Mouse (Mus musculus) stomach, embryonic 15.5 days (tissue): ENCODE measurements around the gene Arf1. TPM values are rescaled to one million over a fixed set of nuclear protein-coding genes. Genes with fewer than 3 reads are reported as not detected.
A peak's percentile ranks its signal among the peaks of the same experiment; 100 is the strongest.

Experiments
- ATAC-seq: fragments of 200-750 bp; cut with Nextera tagmentation; 2 replicates; pipeline ENCODE4 v1.8.0; 2017; ENCODE audit warnings: low read depth, moderate number of reproducible peaks, moderate TSS enrichment; ENCODE audit not compliant: insufficient read depth, low FRiP score
- H3K27ac ChIP-seq: fragments of 300-500 bp; sonication (generic); 2 replicates; pipeline ENCODE4 v1.5.1; 2015; ENCODE audit warnings: mild to moderate bottlenecking, inconsistent platforms
- H3K27me3 ChIP-seq: fragments of 300-500 bp; sonication (generic); replicated peaks from 2 replicates; pipeline ENCODE4 v1.6.1; 2015; ENCODE audit warnings: inconsistent platforms
- H3K36me3 ChIP-seq: fragments of 300-500 bp; sonication (generic); 2 replicates; pipeline ENCODE4 v1.6.1; 2015; ENCODE audit warnings: inconsistent platforms
- H3K4me1 ChIP-seq: fragments of 300-500 bp; sonication (generic); 2 replicates; pipeline ENCODE4 v1.6.1; 2015; ENCODE audit warnings: inconsistent platforms
- H3K4me2 ChIP-seq: fragments of 300-500 bp; sonication (generic); 2 replicates; pipeline ENCODE4 v1.6.1; 2015; ENCODE audit warnings: mild to moderate bottlenecking, inconsistent platforms
- H3K4me3 ChIP-seq: fragments of 300-500 bp; sonication (generic); replicated peaks from 2 replicates; pipeline ENCODE4 v1.5.1; 2015; ENCODE audit warnings: inconsistent platforms
- H3K9ac ChIP-seq: fragments of 300-500 bp; sonication (generic); 2 replicates; pipeline ENCODE4 v1.6.1; 2015; ENCODE audit warnings: inconsistent platforms
- H3K9me3 ChIP-seq: fragments of 300-500 bp; sonication (generic); 2 replicates; pipeline ENCODE4 v1.6.1; 2016; ENCODE audit warnings: inconsistent platforms
- WGBS: fragments of 180-500 bp; shearing (Covaris S2); methylation state at CpG from one replicate; pipeline ENCODE4 v1.1.7; 2015; 5-methylcytosine and 5-hydroxymethylcytosine counted together
- polyA plus RNA-seq: library from polyadenylated mRNA; unstranded; fragments of >200 nt; fragmentation: Nextera tagmentation; extraction: Ambion mirVana; gene quantifications from 2 replicates; pipeline ENCODE4 v1.2.1, GENCODE M21; 2015

The Arf1 gene
- 666 and 701 TPM in 2 replicates for polyA plus RNA-seq

DNA sequence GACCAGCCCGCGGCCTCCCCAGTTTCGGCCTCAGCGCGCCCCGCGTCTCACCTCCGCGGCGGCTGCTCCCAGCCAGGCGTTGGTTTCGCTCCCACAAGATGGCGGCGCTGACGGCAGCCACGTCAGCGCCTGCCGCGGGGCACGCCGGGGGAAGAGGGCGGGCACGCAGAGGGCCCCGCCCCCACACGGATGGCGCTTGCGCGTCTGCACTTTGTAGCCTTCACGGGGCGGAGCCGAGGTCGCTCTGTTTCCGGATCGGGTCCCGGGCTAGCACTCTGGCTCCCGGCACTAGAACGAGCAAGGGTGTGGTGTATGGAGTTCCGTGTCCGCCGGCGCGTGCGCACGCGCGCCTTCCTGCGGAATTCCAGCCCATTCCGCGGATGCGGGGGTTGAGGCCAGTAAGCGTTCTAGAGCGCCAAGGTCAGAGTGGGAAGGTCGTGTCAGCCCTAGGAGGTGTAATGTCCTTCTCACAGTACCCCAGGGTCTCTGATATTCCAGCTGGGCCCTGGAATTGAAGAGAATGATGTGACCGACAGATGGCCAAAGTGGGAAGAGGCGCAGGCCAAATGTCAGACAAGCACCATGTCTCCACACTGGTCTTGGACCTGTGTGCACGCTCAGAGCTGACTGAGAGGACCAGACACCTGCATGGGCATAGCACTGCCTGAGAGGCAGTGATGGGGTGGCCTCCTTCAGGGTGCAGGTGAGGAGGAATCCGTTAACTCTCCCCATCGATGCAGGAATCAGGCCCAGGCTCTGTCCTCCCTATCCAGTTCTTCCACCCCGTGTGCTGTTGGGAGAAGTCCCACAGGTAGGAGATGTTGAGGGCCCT is at the start of gene Arf1:
Arf1 (minus strand) TSS at position 149 of the 832 bp plus-strand sequence.
- WGBS: 4% methylated on average over 59 of the region's 59 CpGs
- Histone ChIP-seq H3K27ac (peak within 1 kb of the TSS; percentile 94), H3K27me3 (no peaks in the 10 kb centered on the region), H3K9ac (peak within 1 kb of the TSS; percentile 99), H3K4me3 (peak within 1 kb of the TSS; percentile 98), H3K36me3 (no peaks in the 10 kb centered on the region), H3K9me3 (no peaks in the 10 kb centered on the region), H3K4me1 (peaks cover 32% of the 10 kb centered on the region), H3K4me2 (peak within 1 kb of the TSS; percentile 71)
- peak; percentile 95 for ATAC-seq

DNA sequence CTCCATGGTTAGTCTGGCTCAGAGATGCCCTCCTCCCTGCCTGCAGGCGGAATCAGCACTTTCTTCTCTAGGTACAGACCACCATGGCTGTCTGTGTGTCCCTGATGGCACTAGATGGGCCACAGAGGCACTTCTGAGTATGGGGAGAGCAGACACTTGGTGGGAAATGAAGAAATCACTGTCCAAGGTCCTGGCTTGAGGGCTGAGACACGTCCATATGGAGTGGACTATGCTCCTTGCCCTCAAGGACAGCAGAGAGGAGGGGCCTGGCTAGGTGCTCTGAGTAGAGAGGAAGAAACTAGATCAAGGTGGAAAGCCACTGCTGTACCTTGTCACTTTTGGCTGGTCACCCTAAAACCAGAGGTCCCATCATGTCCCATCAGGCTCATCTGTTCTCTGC is 48.8 kb upstream of the Arf1 start:
- H3K4me3 ChIP-seq: no peak overlapping the region
- no peaks in the 10 kb centered on the region for H3K4me1 ChIP-seq
- ATAC-seq: no peak
- H3K9ac ChIP-seq: no peak overlapping the region
- no peak overlapping the region for H3K4me2 ChIP-seq
- WGBS: 35% methylated on average over 2 of the region's 2 CpGs
- no peak overlapping the region for H3K27ac ChIP-seq
- no peaks in the 10 kb centered on the region for H3K36me3 ChIP-seq
- H3K9me3 ChIP-seq: no peaks in the 10 kb centered on the region
- 0 out of 2 replicates have a peak, but pooled peaks cover 9% of the 10 kb centered on the region for H3K27me3 ChIP-seq

DNA sequence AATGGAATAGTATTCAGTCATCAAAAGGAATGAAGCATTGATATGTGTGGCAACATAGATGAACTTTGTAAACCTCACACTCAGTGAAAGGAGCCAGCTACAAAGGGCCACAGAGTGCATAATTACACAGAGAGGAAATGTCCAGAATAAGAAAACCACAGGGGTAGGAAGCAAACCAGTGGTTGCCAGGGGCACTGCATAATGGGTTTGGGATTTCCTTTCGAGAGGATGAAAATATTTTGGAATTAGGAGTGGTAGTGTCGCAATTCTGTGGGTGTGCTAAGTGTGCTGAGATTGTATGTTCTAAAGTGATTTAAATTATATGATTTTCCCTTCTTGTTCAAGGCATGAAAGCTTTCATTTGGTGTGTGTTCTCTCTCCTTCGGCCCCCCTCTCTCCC is 46.1 kb upstream of the Arf1 start:
- Histone ChIP-seq H3K27ac (no peak overlapping the region), H3K27me3 (0 out of 2 replicates have a peak, but pooled peaks cover 6% of the 10 kb centered on the region), H3K9me3 (no peaks in the 10 kb centered on the region), H3K9ac (no peak overlapping the region), H3K4me2 (no peak overlapping the region), H3K4me1 (no peaks in the 10 kb centered on the region), H3K36me3 (no peaks in the 10 kb centered on the region), H3K4me3 (no peak overlapping the region)
- ATAC-seq: no peak
- 81% methylated on average over 3 of the region's 3 CpGs for WGBS

DNA sequence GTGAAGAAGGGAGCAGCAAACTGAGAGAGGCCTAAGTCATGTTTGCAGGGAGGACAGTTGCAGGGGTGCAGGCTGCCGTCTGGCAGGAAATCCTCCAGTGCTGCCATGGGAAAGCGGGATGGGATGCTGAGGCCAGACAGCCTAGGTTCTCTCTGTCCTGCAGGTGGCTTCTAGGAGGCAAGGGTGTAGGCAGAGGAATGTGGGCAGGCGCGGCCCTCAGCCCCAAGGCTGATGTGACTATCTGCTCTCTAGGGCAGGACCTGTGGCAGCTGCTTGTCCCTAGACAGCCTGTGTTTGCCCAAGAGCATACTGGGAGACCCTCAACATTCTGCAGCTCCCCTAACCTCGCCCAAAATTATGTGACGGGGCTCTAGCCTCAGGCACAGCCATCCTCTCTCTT is 38.7 kb upstream of the Arf1 start:
- no peak for ATAC-seq
- WGBS: 25% methylated on average over 6 of the region's 6 CpGs
- no peaks in the 10 kb centered on the region for H3K36me3 ChIP-seq
- H3K9me3 ChIP-seq: no peaks in the 10 kb centered on the region
- H3K4me2 ChIP-seq: no peak overlapping the region
- H3K4me1 ChIP-seq: 0 out of 2 replicates have a peak, but pooled peaks cover 7% of the 10 kb centered on the region
- peaks cover 35% of the 10 kb centered on the region for H3K27me3 ChIP-seq
- H3K4me3 ChIP-seq: no peak overlapping the region
- no peak overlapping the region for H3K27ac ChIP-seq
- H3K9ac ChIP-seq: no peak overlapping the region

DNA sequence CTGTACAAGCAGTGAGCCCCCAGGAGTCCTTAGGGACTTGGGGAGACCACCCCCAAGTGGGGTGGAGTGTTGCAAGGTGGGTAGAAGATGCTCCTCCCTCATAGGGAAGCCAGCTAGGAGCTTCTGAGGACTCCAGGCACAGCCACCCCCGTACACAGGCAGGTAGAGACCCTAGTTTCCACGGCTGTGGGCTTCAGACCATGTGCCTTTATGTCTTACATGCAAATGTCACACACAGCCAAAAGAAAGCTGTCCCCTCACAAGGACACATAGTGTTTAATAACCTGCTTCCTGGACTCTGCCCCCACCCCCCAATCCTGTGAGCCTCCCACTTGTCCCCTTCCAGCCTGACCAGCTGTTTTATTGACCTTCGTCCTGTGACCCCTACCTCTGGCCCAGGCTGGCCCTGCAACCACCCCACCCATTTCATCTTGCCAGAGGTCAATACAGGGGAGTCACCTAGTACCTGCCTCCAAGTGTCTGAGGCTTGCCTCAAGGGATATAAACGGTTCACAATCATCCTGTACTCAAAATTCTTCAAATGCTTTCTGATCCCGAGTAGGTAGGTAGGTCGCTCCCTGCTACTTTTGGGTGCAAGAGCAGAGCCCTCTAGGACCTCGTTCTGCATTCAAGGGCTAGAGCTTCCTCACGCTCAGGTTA is 37.2 kb upstream of the Arf1 start:
- ATAC-seq: no peak
- no peak overlapping the region for H3K9ac ChIP-seq
- H3K4me1 ChIP-seq: 0 out of 2 replicates have a peak, but pooled peaks cover 7% of the 10 kb centered on the region
- 61% methylated on average over 8 of the region's 8 CpGs for WGBS
- H3K4me3 ChIP-seq: no peak overlapping the region
- peaks cover 35% of the 10 kb centered on the region for H3K27me3 ChIP-seq
- H3K4me2 ChIP-seq: no peak overlapping the region
- H3K36me3 ChIP-seq: no peaks in the 10 kb centered on the region
- no peak overlapping the region for H3K27ac ChIP-seq
- H3K9me3 ChIP-seq: no peaks in the 10 kb centered on the region

DNA sequence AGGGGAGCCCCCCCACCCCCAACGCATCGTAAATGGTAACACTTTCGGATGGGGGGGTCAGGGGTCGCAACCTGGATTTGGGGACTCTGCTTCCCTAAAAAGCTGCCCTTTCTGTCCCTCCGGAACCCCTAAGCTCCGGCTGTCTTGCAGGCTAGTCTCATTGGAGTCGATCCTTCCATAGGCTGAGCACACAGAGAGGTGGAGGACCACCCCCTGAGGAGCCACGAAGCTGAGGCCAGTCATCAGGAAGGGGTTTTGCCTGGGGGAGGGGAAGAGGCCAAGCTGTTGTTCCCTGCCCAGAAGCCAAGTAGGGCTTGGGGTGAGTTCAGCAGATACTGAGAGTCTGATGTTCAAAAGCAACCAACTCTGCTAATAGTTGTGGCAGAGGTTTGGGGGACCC is 36.5 kb upstream of the Arf1 start:
- 0 out of 2 replicates have a peak, but pooled peaks cover 7% of the 10 kb centered on the region for H3K4me1 ChIP-seq
- H3K4me3 ChIP-seq: peak overlapping the region; percentile 53
- 9% methylated on average over 8 of the region's 8 CpGs for WGBS
- ATAC-seq: no peak
- H3K9me3 ChIP-seq: no peaks in the 10 kb centered on the region
- H3K27ac ChIP-seq: no peak overlapping the region
- peak overlapping the region; percentile 93 for H3K4me2 ChIP-seq
- H3K9ac ChIP-seq: peak overlapping the region; percentile 23; the same call in 1 of the 2 replicates
- peaks cover 35% of the 10 kb centered on the region for H3K27me3 ChIP-seq
- H3K36me3 ChIP-seq: no peaks in the 10 kb centered on the region

DNA sequence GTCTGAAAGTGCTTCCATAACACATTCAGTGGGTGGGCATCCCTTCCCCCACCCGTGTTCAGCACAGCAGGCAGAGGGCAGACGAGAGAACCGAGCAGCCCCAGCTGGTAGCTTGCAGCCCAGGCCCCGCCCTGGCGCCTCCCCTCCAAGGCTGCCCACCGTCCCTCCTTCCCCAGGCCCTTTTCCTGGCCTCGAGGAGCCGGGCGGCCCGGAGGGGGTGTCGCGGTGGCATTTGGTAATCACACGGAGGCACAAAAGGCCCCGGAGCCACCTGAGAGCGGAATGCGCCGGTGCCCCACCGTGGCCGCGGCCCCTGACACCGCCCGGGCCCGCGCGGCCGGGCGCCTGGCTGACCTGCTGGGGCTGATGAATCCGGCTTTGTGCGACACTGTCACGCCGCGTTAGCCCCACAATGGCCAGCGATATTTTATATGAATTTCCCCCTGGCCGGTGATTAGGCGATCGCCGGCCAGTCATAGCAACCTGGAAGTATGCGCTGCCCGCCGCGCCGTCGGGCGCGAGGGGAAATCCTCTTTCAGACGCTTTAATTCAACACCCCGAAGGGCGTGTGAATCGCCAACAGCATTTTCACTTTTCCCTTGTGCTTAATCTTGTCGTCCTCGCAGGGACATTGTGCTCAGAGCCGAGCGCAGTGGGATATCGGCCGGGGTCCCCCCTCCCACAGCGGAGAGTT is 35.9 kb upstream of the Arf1 start:
- 0 out of 2 replicates have a peak, but pooled peaks cover 7% of the 10 kb centered on the region for H3K4me1 ChIP-seq
- H3K4me2 ChIP-seq: peak overlapping the region; percentile 93
- no peaks in the 10 kb centered on the region for H3K36me3 ChIP-seq
- peak overlapping the region; percentile 53 for H3K4me3 ChIP-seq
- peak overlapping the region; percentile 23 for H3K9ac ChIP-seq
- H3K27me3 ChIP-seq: peaks cover 35% of the 10 kb centered on the region
- 1% methylated on average over 56 of the region's 56 CpGs for WGBS
- H3K27ac ChIP-seq: no peak overlapping the region
- ATAC-seq: no peak
- no peaks in the 10 kb centered on the region for H3K9me3 ChIP-seq

DNA sequence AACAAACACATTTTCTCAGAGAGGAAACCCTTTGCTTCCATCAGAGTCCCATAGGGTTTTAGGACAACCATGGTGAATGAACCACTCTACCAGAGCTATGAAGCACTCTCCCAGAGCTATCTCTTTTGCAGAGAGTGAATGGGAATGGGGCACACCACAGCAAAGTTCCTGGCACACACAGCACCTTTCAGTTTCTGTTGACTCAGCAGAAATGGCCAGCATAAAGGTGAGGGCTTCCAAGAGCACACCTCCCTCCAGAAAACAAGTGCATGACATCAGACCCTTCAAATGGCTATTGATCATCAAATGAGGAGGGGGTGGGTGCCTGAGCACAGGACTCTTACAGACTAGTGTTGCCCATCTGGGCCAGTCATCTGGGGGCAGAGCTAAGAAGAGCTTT is 34.2 kb upstream of the Arf1 start:
- no peak overlapping the region for H3K27ac ChIP-seq
- H3K9me3 ChIP-seq: no peaks in the 10 kb centered on the region
- peaks cover 34% of the 10 kb centered on the region for H3K27me3 ChIP-seq
- H3K4me1 ChIP-seq: 0 out of 2 replicates have a peak, but pooled peaks cover 7% of the 10 kb centered on the region
- H3K4me2 ChIP-seq: no peak overlapping the region
- ATAC-seq: no peak
- no peaks in the 10 kb centered on the region for H3K36me3 ChIP-seq
- no peak overlapping the region for H3K9ac ChIP-seq
- H3K4me3 ChIP-seq: no peak overlapping the region

DNA sequence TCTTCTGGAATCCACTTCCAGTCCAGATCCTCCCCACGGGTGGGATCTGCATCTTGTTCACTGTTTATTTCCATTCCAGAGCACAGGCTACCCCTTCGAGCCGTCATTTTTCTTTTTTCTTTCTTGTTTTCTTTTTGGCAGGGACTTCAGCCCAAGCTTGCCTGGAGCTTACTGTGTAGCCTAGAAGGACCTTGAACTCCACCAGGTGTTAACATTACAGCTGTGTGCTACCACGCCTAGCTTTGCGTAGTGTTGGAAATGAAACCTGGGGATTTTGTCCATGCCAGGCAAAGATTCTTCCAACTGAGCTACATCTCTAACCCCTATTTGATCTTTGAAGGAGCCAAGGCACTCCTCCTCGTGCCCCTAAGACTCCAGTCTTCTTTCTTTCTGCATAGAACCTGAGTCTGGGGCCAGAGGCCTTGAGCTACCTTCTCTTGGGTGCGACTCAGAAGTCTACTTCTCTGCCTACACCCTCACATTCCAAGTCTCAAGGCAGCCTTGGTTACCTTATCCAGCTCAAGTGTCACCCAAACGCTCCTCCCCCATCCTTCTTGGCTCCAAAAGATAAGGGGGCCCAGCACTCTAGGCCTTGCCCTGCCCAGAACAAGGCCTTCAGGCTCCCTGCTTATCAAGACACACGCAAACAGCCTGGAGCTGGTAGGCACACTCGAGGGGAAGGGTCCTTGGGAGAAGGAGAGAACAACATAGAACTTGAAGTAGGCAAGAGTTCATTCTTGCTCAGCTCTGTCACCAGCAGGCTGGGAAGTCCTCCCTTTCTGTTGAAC is 32.8 kb upstream of the Arf1 start:
- Histone ChIP-seq H3K4me1 (0 out of 2 replicates have a peak, but pooled peaks cover 7% of the 10 kb centered on the region), H3K9ac (no peak overlapping the region), H3K27ac (no peak overlapping the region), H3K9me3 (no peaks in the 10 kb centered on the region), H3K27me3 (peaks cover 22% of the 10 kb centered on the region), H3K4me3 (no peak overlapping the region), H3K36me3 (no peaks in the 10 kb centered on the region), H3K4me2 (no peak overlapping the region)
- WGBS: 55% methylated on average over 10 of the region's 10 CpGs
- peak; percentile 94 for ATAC-seq

DNA sequence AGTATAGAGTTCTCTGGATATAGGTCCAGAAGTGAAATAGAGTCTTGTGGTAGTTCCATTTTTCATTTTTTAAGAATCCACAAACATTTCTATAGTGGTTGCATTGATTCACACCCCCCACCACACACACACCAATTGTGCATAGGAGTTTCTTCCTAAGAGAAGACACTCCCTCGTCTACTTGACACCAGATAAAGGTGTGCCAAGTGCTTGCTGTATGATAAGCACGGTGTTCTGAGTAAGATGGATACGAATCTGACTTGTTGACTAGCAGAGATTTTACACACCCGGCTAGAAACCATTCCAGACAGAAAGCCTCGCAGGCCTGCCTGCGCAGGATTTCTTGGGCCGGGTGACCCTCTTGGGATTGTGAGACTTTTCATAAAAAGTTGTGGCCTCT is 31.6 kb upstream of the Arf1 start:
- ATAC-seq: no peak
- no peaks in the 10 kb centered on the region for H3K36me3 ChIP-seq
- no peak overlapping the region for H3K9ac ChIP-seq
- H3K4me2 ChIP-seq: no peak overlapping the region
- H3K4me1 ChIP-seq: 0 out of 2 replicates have a peak, but pooled peaks cover 7% of the 10 kb centered on the region
- H3K9me3 ChIP-seq: no peaks in the 10 kb centered on the region
- no peak overlapping the region for H3K27ac ChIP-seq
- peaks cover 10% of the 10 kb centered on the region for H3K27me3 ChIP-seq
- no peak overlapping the region for H3K4me3 ChIP-seq
- WGBS: 70% methylated on average over 7 of the region's 7 CpGs

DNA sequence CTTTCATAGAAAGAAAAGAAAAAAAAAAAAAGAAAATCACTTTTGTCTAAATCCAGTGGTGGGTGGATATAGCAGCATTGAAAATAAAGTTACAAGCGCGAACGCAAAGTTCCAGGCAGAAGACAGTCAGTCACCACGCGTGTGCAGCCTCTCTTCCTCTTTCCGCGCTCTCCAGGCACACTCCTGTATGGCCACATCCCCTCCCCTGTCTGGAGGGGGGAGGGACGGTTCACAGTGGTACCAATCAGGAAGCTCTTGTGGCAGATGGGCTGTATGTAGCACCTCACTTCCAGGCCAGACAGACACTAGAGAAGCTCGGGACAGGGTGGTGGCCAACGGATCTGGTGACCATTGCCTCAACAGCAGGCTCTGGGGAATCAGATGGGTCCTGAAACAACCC is 20.0 kb upstream of the Arf1 start:
- 53% methylated on average over 10 of the region's 10 CpGs for WGBS
- Histone ChIP-seq H3K36me3 (no peaks in the 10 kb centered on the region), H3K4me3 (no peak overlapping the region), H3K4me1 (no peaks in the 10 kb centered on the region), H3K9ac (no peak overlapping the region), H3K4me2 (no peak overlapping the region), H3K27me3 (peaks cover 12% of the 10 kb centered on the region; the same call in 1 of the 2 replicates), H3K9me3 (no peaks in the 10 kb centered on the region), H3K27ac (no peak overlapping the region)
- no peak for ATAC-seq
